Mouse (Mus musculus) heart, adult 2 months (tissue): Measurements from ENCODE around the gene Tgfbi. TPM values are rescaled to one million over a fixed set of nuclear protein-coding genes. Genes with fewer than 3 reads are reported as not detected.

Experiments used
- DNase-seq, 2 experiments: peaks; one replicate each; pipeline ENCODE4 v3.0.0; 2021
- H3K27ac ChIP-seq: fragments of 200-600 bp; 2 replicates; pipeline ENCODE4 v1.8.1; 2022
- H3K27me3 ChIP-seq: fragments of 200-500 bp; 2 replicates; pipeline ENCODE4 v1.6.1; 2012; ENCODE audit warnings: mild to moderate bottlenecking, low read length, inconsistent platforms, mixed read lengths; ENCODE audit not compliant: control insufficient read depth, insufficient read depth
- H3K36me3 ChIP-seq: fragments of 200-500 bp; 2 replicates; pipeline ENCODE4 v1.6.1; 2012; ENCODE audit warnings: low read length, inconsistent platforms; ENCODE audit not compliant: control insufficient read depth, insufficient read depth
- H3K4me1 ChIP-seq: fragments of 200-500 bp; 2 replicates; pipeline ENCODE4 v1.6.1; 2011; ENCODE audit warnings: low read length; ENCODE audit not compliant: control insufficient read depth, insufficient read depth
- H3K4me3 ChIP-seq: fragments of 200-600 bp; 2 replicates; pipeline ENCODE4 v1.8.1; 2022
- H3K79me2 ChIP-seq: fragments of 200-500 bp; replicated peaks from 2 replicates; pipeline ENCODE4 v1.6.1; 2012; ENCODE audit warnings: mild to moderate bottlenecking, inconsistent platforms, low read length, moderate library complexity, mixed read lengths; ENCODE audit not compliant: control insufficient read depth, insufficient read depth
- H3K9ac ChIP-seq: fragments of 200-500 bp; 2 replicates; pipeline ENCODE4 v1.6.1; 2012; ENCODE audit warnings: low read depth, mild to moderate bottlenecking, control low read depth, inconsistent platforms, low read length, mixed read lengths
- CTCF ChIP-seq: fragments of 200-600 bp; IDR thresholded peaks from 2 replicates; pipeline ENCODE4 v1.8.1; 2022; ENCODE audit warnings: antibody characterized with exemption, mild to moderate bottlenecking, moderate library complexity
- EP300 ChIP-seq: fragments of 200-500 bp; IDR thresholded peaks from 2 replicates; pipeline ENCODE4 v1.6.1; 2011; ENCODE audit warnings: low read depth, low read length, control low read depth; ENCODE audit not compliant: insufficient read depth
- POLR2A ChIP-seq: fragments of 200-500 bp; IDR thresholded peaks from 2 replicates; pipeline ENCODE4 v1.6.1; 2011; ENCODE audit warnings: mild to moderate bottlenecking, low read depth, low read length, control low read depth; ENCODE audit not compliant: insufficient read depth
- WGBS: fragments of 180-500 bp; shearing (Covaris S2); methylation state at CpG from one replicate; pipeline ENCODE4 v1.1.7; 2018; 5-methylcytosine and 5-hydroxymethylcytosine counted together
- intact Hi-C: fragments of 180-260 bp; cut with DNase I; formaldehyde crosslinking; loops from one replicate; pipeline ENCODE4 v1.15.1; 2025
- polyA plus RNA-seq: library from polyadenylated mRNA; depleted of rRNA; stranded (reverse); fragments of >200 nt; gene quantifications from 2 replicates; pipeline ENCODE4 v1.2.3, GENCODE M21; 2012
- total RNA-seq, 2 experiments: library from RNA; stranded (reverse); gene quantifications; 2 replicates each; pipeline ENCODE4 v1.2.3; 2021

Gene Tgfbi
- total and polyA plus RNA-seq, 3 experiments = 19.7 to 22.1 (median 20.9) TPM

GRCm38 (mm10) chr13:56630552-56630951, 21.2 kb downstream of the Tgfbi start:
- TF ChIP-seq EP300 (no peak), CTCF (no peak), POLR2A (no peak)
- 72% methylated on average over 6 of the region's 6 CpGs for WGBS
- Histone ChIP-seq H3K9ac (no peak overlapping the region), H3K27ac (no peak overlapping the region), H3K27me3 (no peaks in the 10 kb centered on the region), H3K36me3 (no peaks in the 10 kb centered on the region), H3K4me1 (peaks cover 21% of the 10 kb centered on the region), H3K79me2 (no peaks in the 10 kb centered on the region), H3K4me3 (no peak overlapping the region)
- intact Hi-C loops = no loop called here
- DNase-seq = no peak

GRCm38 (mm10) chr13:56631332-56631731, 22.0 kb downstream of the Tgfbi start:
- Histone ChIP-seq H3K79me2 (no peaks in the 10 kb centered on the region), H3K36me3 (no peaks in the 10 kb centered on the region), H3K4me1 (peaks cover 21% of the 10 kb centered on the region), H3K27ac (no peak overlapping the region), H3K9ac (no peak overlapping the region), H3K27me3 (no peaks in the 10 kb centered on the region), H3K4me3 (no peak overlapping the region)
- peak in 1 of 2 experiments; percentile 36 for DNase-seq
- intact Hi-C loops = no loop called here
- TF ChIP-seq CTCF = no peak
- no peak for TF ChIP-seq POLR2A
- no peak for TF ChIP-seq EP300
- 47% methylated on average over 7 of the region's 7 CpGs for WGBS

GRCm38 (mm10) chr13:56634139-56634615, 24.9 kb downstream of the Tgfbi start:
- peak overlapping the region; percentile 5; the same call in 1 of the 2 replicates for H3K27ac ChIP-seq
- 25% methylated on average over 7 of the region's 7 CpGs for WGBS
- no peaks in the 10 kb centered on the region for H3K27me3 ChIP-seq
- no peak overlapping the region for H3K9ac ChIP-seq
- H3K4me1 ChIP-seq = peaks cover 21% of the 10 kb centered on the region
- no peaks in the 10 kb centered on the region for H3K36me3 ChIP-seq
- no peak overlapping the region for H3K4me3 ChIP-seq
- DNase-seq = no peak
- TF ChIP-seq POLR2A (no peak), EP300 (no peak), CTCF (no peak)
- intact Hi-C loops = loop anchor here (2.0 kb wide), 1 partner anchor 33 kb away; no protein-coding TSS in a partner anchor
- H3K79me2 ChIP-seq = no peaks in the 10 kb centered on the region

GRCm38 (mm10) chr13:56634920-56635319, 25.6 kb downstream of the Tgfbi start:
- Histone ChIP-seq H3K27me3 (no peaks in the 10 kb centered on the region), H3K9ac (no peak overlapping the region), H3K4me3 (no peak overlapping the region), H3K27ac (peak overlapping the region; percentile 9), H3K36me3 (no peaks in the 10 kb centered on the region), H3K79me2 (no peaks in the 10 kb centered on the region), H3K4me1 (peaks cover 21% of the 10 kb centered on the region)
- TF ChIP-seq POLR2A = no peak
- no peak for TF ChIP-seq CTCF
- no peak; the same call in 1 of the 2 replicates for TF ChIP-seq EP300
- intact Hi-C loops = loop anchor here (2.0 kb wide), 1 partner anchor 34 kb away; no protein-coding TSS in a partner anchor
- 28% methylated on average over 7 of the region's 7 CpGs for WGBS
- peak in 1 of 2 experiments; percentile 58 for DNase-seq

GRCm38 (mm10) chr13:56637027-56637426, 27.7 kb downstream of the Tgfbi start:
- H3K27me3 ChIP-seq = no peaks in the 10 kb centered on the region
- 91% methylated on average over 8 of the region's 8 CpGs for WGBS
- H3K9ac ChIP-seq = no peak overlapping the region
- no peaks in the 10 kb centered on the region for H3K36me3 ChIP-seq
- intact Hi-C loops = no loop called here
- peaks cover 12% of the 10 kb centered on the region for H3K4me1 ChIP-seq
- no peak for DNase-seq
- no peak overlapping the region for H3K4me3 ChIP-seq
- no peaks in the 10 kb centered on the region for H3K79me2 ChIP-seq
- TF ChIP-seq CTCF (no peak), EP300 (no peak), POLR2A (no peak)
- no peak overlapping the region for H3K27ac ChIP-seq

- intact Hi-C loops = loop anchor here (1.0 to 2.0 kb wide), 2 partner anchors 66 to 167 kb away; no protein-coding TSS in a partner anchor
- Histone ChIP-seq H3K4me3 (no peak overlapping the region), H3K9ac (no peak overlapping the region), H3K36me3 (no peaks in the 10 kb centered on the region), H3K27ac (no peak overlapping the region), H3K79me2 (no peaks in the 10 kb centered on the region), H3K4me1 (no peaks in the 10 kb centered on the region), H3K27me3 (no peaks in the 10 kb centered on the region)
- peak; percentile 43 to 51 for DNase-seq
- 88% methylated on average over 2 of the region's 2 CpGs for WGBS
- TF ChIP-seq POLR2A = no peak
- TF ChIP-seq EP300 = no peak
- TF ChIP-seq CTCF = peak; percentile 76
Observed at GRCm38 (mm10) chr13:56641746-56642145, 32.4 kb downstream of the Tgfbi start.
